Mouse (Mus musculus) adrenal gland, postnatal 4 days (tissue): ENCODE measurements around the gene Tas2r134. TPM values are rescaled to one million over a fixed set of nuclear protein-coding genes. Genes with fewer than 3 reads are reported as not detected.

ENCODE experiments used
- DNase-seq, 2 experiments: peaks; one replicate each; pipeline ENCODE4 v3.0.0; 2021 to 2022; ENCODE audit warnings: low spot score in 2 of 2, mixed read lengths in 2 of 2
- long read RNA-seq, 2 experiments: library from polyadenylated mRNA; stranded (forward); transcript quantifications; one replicate each; pipeline ENCODE4 v2.0.0; 2021
- total RNA-seq, 2 experiments: library from RNA; stranded (reverse); gene quantifications; 2 replicates each; pipeline ENCODE4 v1.2.3; 2021

Gene Tas2r134
- total RNA-seq, result not detected
- long read RNA-seq, experiment 1, result 0 reads
- long read RNA-seq, experiment 2, result 0 reads

GRCm38 (mm10) chr2:51627211-51627610, at the start of gene Tas2r134:
Gene Tas2r134, plus strand, starts transcription at chr2:51627511.
- DNase-seq, result no peak

- DNase-seq, result no peak
Measured at GRCm38 (mm10) chr2:51579767-51580166, 47.5 kb upstream of the Tas2r134 start.

- no peak for DNase-seq
Measured at GRCm38 (mm10) chr2:51584050-51585046, 43.0 kb upstream of the Tas2r134 start.

- no peak for DNase-seq
Measured at GRCm38 (mm10) chr2:51588336-51588735, 39.0 kb upstream of the Tas2r134 start.

GRCm38 (mm10) chr2:51588895-51589294, 38.4 kb upstream of the Tas2r134 start:
- DNase-seq, result no peak

- DNase-seq, result no peak
Measured at GRCm38 (mm10) chr2:51589627-51590026, 37.7 kb upstream of the Tas2r134 start.

GRCm38 (mm10) chr2:51590308-51590707, 37.0 kb upstream of the Tas2r134 start:
- no peak for DNase-seq

- DNase-seq, result no peak
Measured at GRCm38 (mm10) chr2:51592157-51592556, 35.2 kb upstream of the Tas2r134 start.

GRCm38 (mm10) chr2:51599473-51600201, 27.7 kb upstream of the Tas2r134 start:
- no peak for DNase-seq

GRCm38 (mm10) chr2:51600202-51600487, 27.2 kb upstream of the Tas2r134 start:
- DNase-seq, result no peak

GRCm38 (mm10) chr2:51600873-51601272, 26.4 kb upstream of the Tas2r134 start:
- no peak for DNase-seq

- DNase-seq, result no peak
Measured at GRCm38 (mm10) chr2:51610305-51610704, 17.0 kb upstream of the Tas2r134 start.

GRCm38 (mm10) chr2:51610897-51611296, 16.4 kb upstream of the Tas2r134 start:
- no peak for DNase-seq

GRCm38 (mm10) chr2:51613716-51614115, 13.6 kb upstream of the Tas2r134 start:
- no peak for DNase-seq

- DNase-seq, result no peak
Measured at GRCm38 (mm10) chr2:51621931-51622330, 5.4 kb upstream of the Tas2r134 start.

GRCm38 (mm10) chr2:51626007-51626406, 1.3 kb upstream of the Tas2r134 start:
- DNase-seq, result no peak

GRCm38 (mm10) chr2:51631428-51631827, 4.1 kb downstream of the Tas2r134 start:
- DNase-seq, result no peak

GRCm38 (mm10) chr2:51637681-51638080, 10.4 kb downstream of the Tas2r134 start:
- no peak for DNase-seq

GRCm38 (mm10) chr2:51641635-51642034, 14.3 kb downstream of the Tas2r134 start:
- no peak for DNase-seq

- DNase-seq, result peak in 1 of 2 experiments; percentile 9
Measured at GRCm38 (mm10) chr2:51643244-51644139, 16.2 kb downstream of the Tas2r134 start.

GRCm38 (mm10) chr2:51647972-51648371, 20.7 kb downstream of the Tas2r134 start:
- no peak for DNase-seq
